Mouse (Mus musculus): ENCODE measurements around the gene Mtfmt. TPM values are rescaled to one million over a fixed set of nuclear protein-coding genes. Genes with fewer than 3 reads are reported as not detected.

Gene Mtfmt
- total RNA-seq, 2 experiments from 2014 or later: 6.6 to 6.9 TPM

GRCm38 (mm10) chr9:65424393-65424792 lies 11.2 kb upstream of the Mtfmt start:
- intact Hi-C loops (cut with DNase I): no loop called here
- no peak for DNase-seq

- intact Hi-C loops (cut with DNase I): no loop called here
- DNase-seq: no peak
Observed at GRCm38 (mm10) chr9:65427511-65427910, 8.1 kb upstream of the Mtfmt start.

GRCm38 (mm10) chr9:65428003-65428402 lies 7.6 kb upstream of the Mtfmt start:
- intact Hi-C loops (cut with DNase I): no loop called here
- DNase-seq: no peak

- intact Hi-C loops (cut with DNase I): loop anchor here (5.0 kb wide), 2 partner anchors 152 to 203 kb away; partner anchors contain the start of gene Plekho2
- DNase-seq: no peak
Observed at GRCm38 (mm10) chr9:65430401-65430800, 5.2 kb upstream of the Mtfmt start.

GRCm38 (mm10) chr9:65430921-65431320 lies 4.7 kb upstream of the Mtfmt start:
- DNase-seq: no peak
- intact Hi-C loops (cut with DNase I): loop anchor here (5.0 kb wide), 2 partner anchors 151 to 204 kb away; partner anchors contain the start of gene Plekho2

- peak; percentile 90 to 94 for DNase-seq
- intact Hi-C loops (cut with DNase I): loop anchor here (1.0 to 5.0 kb wide), 4 partner anchors 39 to 205 kb away; partner anchors contain the start of gene Plekho2
Observed at GRCm38 (mm10) chr9:65432236-65432635, 3.3 kb upstream of the Mtfmt start.

GRCm38 (mm10) chr9:65434140-65434539 lies 1.4 kb upstream of the Mtfmt start:
- intact Hi-C loops (cut with DNase I): loop anchor here (5.0 kb wide), 2 partner anchors 148 to 207 kb away; partner anchors contain the start of gene Plekho2
- peak; percentile 30 to 63 for DNase-seq

- intact Hi-C loops (cut with DNase I): no loop called here
- no peak for DNase-seq
Observed at GRCm38 (mm10) chr9:65435211-65435610, 371 bp upstream of the Mtfmt start.

- no peak for DNase-seq
- intact Hi-C loops (cut with DNase I): no loop called here
Observed at GRCm38 (mm10) chr9:65444692-65445091, 9.1 kb downstream of the Mtfmt start.

- no peak for DNase-seq
- intact Hi-C loops (cut with DNase I): no loop called here
Observed at GRCm38 (mm10) chr9:65447951-65448350, 12.4 kb downstream of the Mtfmt start.

GRCm38 (mm10) chr9:65458975-65459374 lies 23.4 kb downstream of the Mtfmt start:
- intact Hi-C loops (cut with DNase I): no loop called here
- no peak for DNase-seq

- intact Hi-C loops (cut with DNase I): loop anchor here (10.0 kb wide), 1 partner anchor 125 kb away; the partner anchor contains the start of genes Pif1 and Plekho2
- DNase-seq: no peak
Observed at GRCm38 (mm10) chr9:65460198-65460597, 24.6 kb downstream of the Mtfmt start.

- intact Hi-C loops (cut with DNase I): loop anchor here (10.0 kb wide), 1 partner anchor 124 kb away; the partner anchor contains the start of genes Pif1 and Plekho2
Observed at GRCm38 (mm10) chr9:65460732-65461442, 25.3 kb downstream of the Mtfmt start, which contains the start of gene Spg21. Gene Spg21, plus strand, starts transcription at chr9:65460947.

GRCm38 (mm10) chr9:65462544-65462943 lies 27.0 kb downstream of the Mtfmt start:
- intact Hi-C loops (cut with DNase I): loop anchor here (10.0 kb wide), 1 partner anchor 122 kb away; the partner anchor contains the start of genes Pif1 and Plekho2
- no peak for DNase-seq

More at GRCm38 (mm10) chr9:65460732-65461442, 25.3 kb downstream of the Mtfmt start, which contains the start of gene Spg21:
- peak; percentile 96 to 99 for DNase-seq

- intact Hi-C loops (cut with DNase I): loop anchor here (10.0 kb wide), 1 partner anchor 121 kb away; the partner anchor contains the start of genes Pif1 and Plekho2
- peak; percentile 19 to 23 for DNase-seq
Observed at GRCm38 (mm10) chr9:65464161-65464560, 28.6 kb downstream of the Mtfmt start.

GRCm38 (mm10) chr9:65465241-65465640 lies 29.7 kb downstream of the Mtfmt start:
- intact Hi-C loops (cut with DNase I): loop anchor here (10.0 kb wide), 1 partner anchor 120 kb away; the partner anchor contains the start of genes Pif1 and Plekho2
- DNase-seq: no peak

- intact Hi-C loops (cut with DNase I): loop anchor here (10.0 kb wide), 1 partner anchor 117 kb away; the partner anchor contains the start of genes Pif1 and Plekho2
- peak in 1 of 2 experiments; percentile 8 for DNase-seq
Observed at GRCm38 (mm10) chr9:65467686-65468085, 32.1 kb downstream of the Mtfmt start.

GRCm38 (mm10) chr9:65472769-65473168 lies 37.2 kb downstream of the Mtfmt start:
- intact Hi-C loops (cut with DNase I): no loop called here
- DNase-seq: no peak

GRCm38 (mm10) chr9:65479158-65479557 lies 43.6 kb downstream of the Mtfmt start:
- DNase-seq: no peak
- intact Hi-C loops (cut with DNase I): no loop called here

- intact Hi-C loops (cut with DNase I): no loop called here
- no peak for DNase-seq
Observed at GRCm38 (mm10) chr9:65480071-65480470, 44.5 kb downstream of the Mtfmt start.

GRCm38 (mm10) chr9:65491476-65491875 lies 55.9 kb downstream of the Mtfmt start:
- intact Hi-C loops (cut with DNase I): no loop called here
- DNase-seq: no peak

- no peak for DNase-seq
- intact Hi-C loops (cut with DNase I): no loop called here
Observed at GRCm38 (mm10) chr9:65492351-65492750, 56.8 kb downstream of the Mtfmt start.
